Mouse (Mus musculus): ENCODE measurements around the gene Arhgef3. TPM values are rescaled to one million over a fixed set of nuclear protein-coding genes. Genes with fewer than 3 reads are reported as not detected.

Gene Arhgef3
- total RNA-seq, 1 experiment, result 7.6 TPM

- TF ChIP-seq CHD2 (IDR thresholded peaks at IDR 0.05; ENCODE audit: low read depth, low read length) (no peak), ZNF384 (IDR thresholded peaks at IDR 0.05; ENCODE audit: low read depth, low read length) (no peak), HCFC1 (IDR thresholded peaks at IDR 0.05; ENCODE audit: borderline replicate concordance, insufficient read depth, low read length) (no peak), MAFK (IDR thresholded peaks at IDR 0.05; ENCODE audit: insufficient read depth, low read depth, low read length) (no peak), ZC3H11A (IDR thresholded peaks at IDR 0.05; ENCODE audit: borderline replicate concordance, low read depth, low read length) (no peak)
- peaks cover 31 to 53% of the 10 kb centered on the region in 2 experiments for H3K4me1 ChIP-seq (ENCODE audit: control insufficient read depth in 2 of 2, insufficient read depth in 2 of 2, low read length in 2 of 2, poor library complexity in 1 of 2)
- no peak for DNase-seq (ENCODE audit: low read depth, low spot score)
- H3K36me3 ChIP-seq (ENCODE audit: control insufficient read depth, insufficient read depth, low read length, poor library complexity, severe bottlenecking), result no peaks in the 10 kb centered on the region
- H3K4me3 ChIP-seq (ENCODE audit: insufficient read depth in 1 of 2, low read depth in 1 of 2, low read length in 2 of 2, poor library complexity in 1 of 2, severe bottlenecking in 1 of 2), result no peak overlapping the region
- H3K9ac ChIP-seq (ENCODE audit: insufficient read depth, low read depth, low read length, poor library complexity, severe bottlenecking), result no peak overlapping the region
- peak overlapping the region; percentile 53 for H3K27ac ChIP-seq (ENCODE audit: insufficient read depth, low read depth, low read length, poor library complexity, severe bottlenecking)
- in situ Hi-C loops (cut with MboI; ENCODE audit: low sequenced_read_pairs in 2 of 2, unreplicated experiment in 2 of 2), result no loop called here
- H3K9me3 ChIP-seq (ENCODE audit: control insufficient read depth, insufficient read depth, low read depth, low read length), result no peaks in the 10 kb centered on the region
Measured at GRCm38 (mm10) chr14:27345051-27345885, 230.6 kb downstream of the Arhgef3 start.

- Histone ChIP-seq H3K4me1 (ENCODE audit: control insufficient read depth in 2 of 2, insufficient read depth in 2 of 2, low read length in 2 of 2, poor library complexity in 1 of 2) (peaks cover 35 to 55% of the 10 kb centered on the region in 2 experiments), H3K9me3 (ENCODE audit: control insufficient read depth, insufficient read depth, low read depth, low read length) (no peaks in the 10 kb centered on the region), H3K4me3 (ENCODE audit: insufficient read depth in 1 of 2, low read depth in 1 of 2, low read length in 2 of 2, poor library complexity in 1 of 2, severe bottlenecking in 1 of 2) (no peak overlapping the region), H3K36me3 (ENCODE audit: control insufficient read depth, insufficient read depth, low read length, poor library complexity, severe bottlenecking) (no peaks in the 10 kb centered on the region), H3K9ac (ENCODE audit: insufficient read depth, low read depth, low read length, poor library complexity, severe bottlenecking) (no peak overlapping the region), H3K27ac (ENCODE audit: insufficient read depth, low read depth, low read length, poor library complexity, severe bottlenecking) (peak overlapping the region; percentile 90; the same call in 1 of the 2 replicates)
- DNase-seq (ENCODE audit: low read depth, low spot score), result peak; percentile 67
- TF ChIP-seq ZNF384 (IDR thresholded peaks at IDR 0.05; ENCODE audit: low read depth, low read length), result no peak
- TF ChIP-seq MAFK (IDR thresholded peaks at IDR 0.05; ENCODE audit: insufficient read depth, low read depth, low read length), result no peak
- no peak for TF ChIP-seq HCFC1 (IDR thresholded peaks at IDR 0.05; ENCODE audit: borderline replicate concordance, insufficient read depth, low read length)
- TF ChIP-seq ZC3H11A (IDR thresholded peaks at IDR 0.05; ENCODE audit: borderline replicate concordance, low read depth, low read length), result no peak
- no peak for TF ChIP-seq CHD2 (IDR thresholded peaks at IDR 0.05; ENCODE audit: low read depth, low read length)
- in situ Hi-C loops (cut with MboI; ENCODE audit: low sequenced_read_pairs in 2 of 2, unreplicated experiment in 2 of 2), result no loop called here
Measured at GRCm38 (mm10) chr14:27347224-27347623, 232.5 kb downstream of the Arhgef3 start.

GRCm38 (mm10) chr14:27347666-27348065 is 233.0 kb downstream of the Arhgef3 start:
- Histone ChIP-seq H3K9me3 (ENCODE audit: control insufficient read depth, insufficient read depth, low read depth, low read length) (no peaks in the 10 kb centered on the region), H3K36me3 (ENCODE audit: control insufficient read depth, insufficient read depth, low read length, poor library complexity, severe bottlenecking) (no peaks in the 10 kb centered on the region), H3K4me1 (ENCODE audit: control insufficient read depth in 2 of 2, insufficient read depth in 2 of 2, low read length in 2 of 2, poor library complexity in 1 of 2) (peaks cover 35 to 52% of the 10 kb centered on the region in 2 experiments), H3K27ac (ENCODE audit: insufficient read depth, low read depth, low read length, poor library complexity, severe bottlenecking) (peak overlapping the region; percentile 90), H3K4me3 (ENCODE audit: insufficient read depth in 1 of 2, low read depth in 1 of 2, low read length in 2 of 2, poor library complexity in 1 of 2, severe bottlenecking in 1 of 2) (no peak overlapping the region), H3K9ac (ENCODE audit: insufficient read depth, low read depth, low read length, poor library complexity, severe bottlenecking) (peak overlapping the region; percentile 0; the same call in 1 of the 2 replicates)
- TF ChIP-seq CHD2 (IDR thresholded peaks at IDR 0.05; ENCODE audit: low read depth, low read length) (no peak), HCFC1 (IDR thresholded peaks at IDR 0.05; ENCODE audit: borderline replicate concordance, insufficient read depth, low read length) (no peak), MAFK (IDR thresholded peaks at IDR 0.05; ENCODE audit: insufficient read depth, low read depth, low read length) (no peak), ZC3H11A (IDR thresholded peaks at IDR 0.05; ENCODE audit: borderline replicate concordance, low read depth, low read length) (no peak), ZNF384 (IDR thresholded peaks at IDR 0.05; ENCODE audit: low read depth, low read length) (no peak)
- in situ Hi-C loops (cut with MboI; ENCODE audit: low sequenced_read_pairs in 2 of 2, unreplicated experiment in 2 of 2), result no loop called here
- no peak for DNase-seq (ENCODE audit: low read depth, low spot score)

- H3K9me3 ChIP-seq (ENCODE audit: control insufficient read depth, insufficient read depth, low read depth, low read length), result no peaks in the 10 kb centered on the region
- no peak for TF ChIP-seq HCFC1 (IDR thresholded peaks at IDR 0.05; ENCODE audit: borderline replicate concordance, insufficient read depth, low read length)
- TF ChIP-seq MAFK (IDR thresholded peaks at IDR 0.05; ENCODE audit: insufficient read depth, low read depth, low read length), result no peak
- TF ChIP-seq ZC3H11A (IDR thresholded peaks at IDR 0.05; ENCODE audit: borderline replicate concordance, low read depth, low read length), result no peak
- TF ChIP-seq ZNF384 (IDR thresholded peaks at IDR 0.05; ENCODE audit: low read depth, low read length), result no peak
- TF ChIP-seq CHD2 (IDR thresholded peaks at IDR 0.05; ENCODE audit: low read depth, low read length), result no peak
- DNase-seq (ENCODE audit: low read depth, low spot score), result no peak
- peaks cover 35 to 55% of the 10 kb centered on the region in 2 experiments for H3K4me1 ChIP-seq (ENCODE audit: control insufficient read depth in 2 of 2, insufficient read depth in 2 of 2, low read length in 2 of 2, poor library complexity in 1 of 2)
- H3K9ac ChIP-seq (ENCODE audit: insufficient read depth, low read depth, low read length, poor library complexity, severe bottlenecking), result peak overlapping the region; percentile 20; the same call in 1 of the 2 replicates
- no peak overlapping the region for H3K4me3 ChIP-seq (ENCODE audit: insufficient read depth in 1 of 2, low read depth in 1 of 2, low read length in 2 of 2, poor library complexity in 1 of 2, severe bottlenecking in 1 of 2)
- H3K36me3 ChIP-seq (ENCODE audit: control insufficient read depth, insufficient read depth, low read length, poor library complexity, severe bottlenecking), result no peaks in the 10 kb centered on the region
- H3K27ac ChIP-seq (ENCODE audit: insufficient read depth, low read depth, low read length, poor library complexity, severe bottlenecking), result peak overlapping the region; percentile 90
- in situ Hi-C loops (cut with MboI; ENCODE audit: low sequenced_read_pairs in 2 of 2, unreplicated experiment in 2 of 2), result no loop called here
Measured at GRCm38 (mm10) chr14:27348088-27348487, 233.4 kb downstream of the Arhgef3 start.

All from ES-E14 (cell line).